Mouse (Mus musculus): ENCODE results near the gene Wdr95. TPM values are rescaled to one million over a fixed set of nuclear protein-coding genes. Genes with fewer than 3 reads are reported as not detected.
A peak's percentile ranks its signal among the peaks of the same experiment; 100 is the strongest.

The Wdr95 gene
- polyA plus RNA-seq, 1 experiment = 0.49 TPM

- Histone ChIP-seq H3K4me1 (ENCODE audit: control insufficient read depth, insufficient read depth, insufficient read length) (peaks cover 2% of the 10 kb centered on the region; the same call in 1 of the 2 replicates), H3K36me3 (ENCODE audit: control insufficient read depth, insufficient read depth, low read length) (peaks cover 15% of the 10 kb centered on the region), H3K4me3 (ENCODE audit: extremely low read depth, insufficient read depth, insufficient read length) (peak overlapping the region; percentile 87), H3K27me3 (ENCODE audit: control insufficient read depth, insufficient read depth, low read length) (no peaks in the 10 kb centered on the region), H3K27ac (ENCODE audit: insufficient read depth, low read length) (peak overlapping the region; percentile 94)
- under 1% methylated on average over 24 of the region's 24 CpGs for WGBS
- no peak for DNase-seq (ENCODE audit: low read depth in 1 of 2, low spot score in 2 of 2)
- no peak for TF ChIP-seq CTCF (IDR thresholded peaks at IDR 0.05; ENCODE audit: extremely low read depth, insufficient read depth, insufficient read length, insufficient replicate concordance)
- no peak for TF ChIP-seq POLR2A (IDR thresholded peaks at IDR 0.05; ENCODE audit: low read depth, low read length)
Measured at GRCm38 (mm10) chr5:149635556-149635955, 107.1 kb downstream of the Wdr95 start.

GRCm38 (mm10) chr5:149636075-149636920, 107.8 kb downstream of the Wdr95 start, which contains the start of gene Hsph1:
TSS of gene Hsph1 (minus strand) at chr5:149636376.
- peak; percentile 98 for DNase-seq (ENCODE audit: low read depth in 1 of 2, low spot score in 2 of 2)
- peak within 1 kb of the TSS; percentile 87 for H3K4me3 ChIP-seq (ENCODE audit: extremely low read depth, insufficient read depth, insufficient read length)
- H3K27me3 ChIP-seq (ENCODE audit: control insufficient read depth, insufficient read depth, low read length) = no peaks in the 10 kb centered on the region
- peaks cover 2% of the 10 kb centered on the region; the same call in 1 of the 2 replicates for H3K4me1 ChIP-seq (ENCODE audit: control insufficient read depth, insufficient read depth, insufficient read length)
- peaks cover 8% of the 10 kb centered on the region for H3K36me3 ChIP-seq (ENCODE audit: control insufficient read depth, insufficient read depth, low read length)
- TF ChIP-seq CTCF (IDR thresholded peaks at IDR 0.05; ENCODE audit: extremely low read depth, insufficient read depth, insufficient read length, insufficient replicate concordance) (no peak), POLR2A (IDR thresholded peaks at IDR 0.05; ENCODE audit: low read depth, low read length) (peak; percentile 80)
- peak within 1 kb of the TSS; percentile 94 for H3K27ac ChIP-seq (ENCODE audit: insufficient read depth, low read length)
- under 1% methylated on average over 60 of the region's 60 CpGs for WGBS

- peaks cover 2% of the 10 kb centered on the region; the same call in 1 of the 2 replicates for H3K4me1 ChIP-seq (ENCODE audit: control insufficient read depth, insufficient read depth, insufficient read length)
- peaks cover 5% of the 10 kb centered on the region; the same call in 1 of the 2 replicates for H3K36me3 ChIP-seq (ENCODE audit: control insufficient read depth, insufficient read depth, low read length)
- TF ChIP-seq CTCF (IDR thresholded peaks at IDR 0.05; ENCODE audit: extremely low read depth, insufficient read depth, insufficient read length, insufficient replicate concordance) (no peak), POLR2A (IDR thresholded peaks at IDR 0.05; ENCODE audit: low read depth, low read length) (no peak)
- no peaks in the 10 kb centered on the region for H3K27me3 ChIP-seq (ENCODE audit: control insufficient read depth, insufficient read depth, low read length)
- 73% methylated on average over 8 of the region's 8 CpGs for WGBS
- H3K27ac ChIP-seq (ENCODE audit: insufficient read depth, low read length) = no peak overlapping the region
- no peak overlapping the region for H3K4me3 ChIP-seq (ENCODE audit: extremely low read depth, insufficient read depth, insufficient read length)
- DNase-seq (ENCODE audit: low read depth in 1 of 2, low spot score in 2 of 2) = no peak
Measured at GRCm38 (mm10) chr5:149637306-149637705, 108.8 kb downstream of the Wdr95 start.

- no peak for DNase-seq (ENCODE audit: low read depth in 1 of 2, low spot score in 2 of 2)
- 82% methylated on average over 8 of the region's 8 CpGs for WGBS
Measured at GRCm38 (mm10) chr5:149641277-149641892, 112.9 kb downstream of the Wdr95 start.

GRCm38 (mm10) chr5:149642366-149642765, 113.9 kb downstream of the Wdr95 start:
- Histone ChIP-seq H3K4me3 (ENCODE audit: extremely low read depth, insufficient read depth, insufficient read length) (no peak overlapping the region), H3K27me3 (ENCODE audit: control insufficient read depth, insufficient read depth, low read length) (no peaks in the 10 kb centered on the region), H3K36me3 (ENCODE audit: control insufficient read depth, insufficient read depth, low read length) (no peaks in the 10 kb centered on the region), H3K27ac (ENCODE audit: insufficient read depth, low read length) (no peak overlapping the region), H3K4me1 (ENCODE audit: control insufficient read depth, insufficient read depth, insufficient read length) (no peaks in the 10 kb centered on the region)
- DNase-seq (ENCODE audit: low read depth in 1 of 2, low spot score in 2 of 2) = no peak
- WGBS = 70% methylated on average over 6 of the region's 6 CpGs
- TF ChIP-seq CTCF (IDR thresholded peaks at IDR 0.05; ENCODE audit: extremely low read depth, insufficient read depth, insufficient read length, insufficient replicate concordance) (no peak), POLR2A (IDR thresholded peaks at IDR 0.05; ENCODE audit: low read depth, low read length) (no peak)

More at GRCm38 (mm10) chr5:149641277-149641892, 112.9 kb downstream of the Wdr95 start:
- Histone ChIP-seq H3K27me3 (ENCODE audit: control insufficient read depth, insufficient read depth, low read length) (no peaks in the 10 kb centered on the region), H3K4me1 (ENCODE audit: control insufficient read depth, insufficient read depth, insufficient read length) (no peaks in the 10 kb centered on the region), H3K36me3 (ENCODE audit: control insufficient read depth, insufficient read depth, low read length) (no peaks in the 10 kb centered on the region), H3K27ac (ENCODE audit: insufficient read depth, low read length) (no peak overlapping the region), H3K4me3 (ENCODE audit: extremely low read depth, insufficient read depth, insufficient read length) (no peak overlapping the region)
- TF ChIP-seq CTCF (IDR thresholded peaks at IDR 0.05; ENCODE audit: extremely low read depth, insufficient read depth, insufficient read length, insufficient replicate concordance) = no peak
- TF ChIP-seq POLR2A (IDR thresholded peaks at IDR 0.05; ENCODE audit: low read depth, low read length) = no peak

GRCm38 (mm10) chr5:149642783-149643509, 114.5 kb downstream of the Wdr95 start:
- no peaks in the 10 kb centered on the region for H3K4me1 ChIP-seq (ENCODE audit: control insufficient read depth, insufficient read depth, insufficient read length)
- no peak for DNase-seq (ENCODE audit: low read depth in 1 of 2, low spot score in 2 of 2)
- H3K27me3 ChIP-seq (ENCODE audit: control insufficient read depth, insufficient read depth, low read length) = no peaks in the 10 kb centered on the region
- no peaks in the 10 kb centered on the region for H3K36me3 ChIP-seq (ENCODE audit: control insufficient read depth, insufficient read depth, low read length)
- H3K27ac ChIP-seq (ENCODE audit: insufficient read depth, low read length) = no peak overlapping the region
- TF ChIP-seq POLR2A (IDR thresholded peaks at IDR 0.05; ENCODE audit: low read depth, low read length) = no peak
- no peak for TF ChIP-seq CTCF (IDR thresholded peaks at IDR 0.05; ENCODE audit: extremely low read depth, insufficient read depth, insufficient read length, insufficient replicate concordance)
- H3K4me3 ChIP-seq (ENCODE audit: extremely low read depth, insufficient read depth, insufficient read length) = no peak overlapping the region; the same call in 1 of the 2 replicates
- WGBS = 86% methylated on average over 11 of the region's 11 CpGs
